7 mouse cellular contexts compared by ENCODE assay signal in genomic region chr14:93350906-93351305, GRCm38 (mm10).
DNase-seq lines count a peak whose midpoint lies in the region; ATAC-seq and TF ChIP-seq lines count a peak whose summit lies in the region.

No protein-coding gene starts in this region.

- no peak for TF ChIP-seq CTCF in midbrain, postnatal 0 days (IDR thresholded peaks at IDR 0.05)

- WGBS in midbrain, postnatal 0 days, result 30% methylated on average over 6 of the region's 6 CpGs

- peak; percentile 47; the same call in 1 of the 2 replicates for ATAC-seq in midbrain, postnatal 0 days (ENCODE audit: low FRiP score)
- ATAC-seq in erythroblast, adult 5-6 weeks (replicated peaks; ENCODE audit: low FRiP score, poor library complexity, severe bottlenecking), result no peak

- no peaks in the 10 kb centered on the region for H3K36me3 ChIP-seq in midbrain, postnatal 0 days (ENCODE audit: insufficient read depth, low read length)

- no peaks in the 10 kb centered on the region for H3K4me1 ChIP-seq in midbrain, postnatal 0 days (ENCODE audit: insufficient read depth, low read length)

- no peak overlapping the region for H3K27ac ChIP-seq in midbrain, postnatal 0 days (ENCODE audit: low read depth, low read length)

- H3K9me3 ChIP-seq in midbrain, postnatal 0 days (ENCODE audit: low read length), result no peaks in the 10 kb centered on the region

- H3K4me2 ChIP-seq in midbrain, postnatal 0 days (ENCODE audit: low read depth, low read length, poor library complexity, severe bottlenecking), result no peak overlapping the region

- H3K4me3 ChIP-seq in midbrain, postnatal 0 days (ENCODE audit: low read depth, low read length), result no peak overlapping the region

- peak; percentile 72 for DNase-seq in Muller cell, postnatal 12 days (ENCODE audit: inconsistent ontology term)
- DNase-seq in brain, embryonic 18.5 days (ENCODE audit: low read depth, low spot score), result peak; percentile 28
- DNase-seq in gastrocnemius, adult 18-20 months (ENCODE audit: low spot score), result peak; percentile 68
- DNase-seq in layer of hippocampus, adult 9-11 months, result peak; percentile 74
- peak; percentile 89 for DNase-seq in midbrain, postnatal 0 days (ENCODE audit: low spot score)
- no peak for DNase-seq in c-Kit-positive CD71-positive TER-119-positive erythroid progenitor cells, embryonic 14.5 days (ENCODE audit: low spot score)

- H3K9ac ChIP-seq in midbrain, postnatal 0 days (replicated peaks; ENCODE audit: low read length, poor library complexity, severe bottlenecking), result no peak overlapping the region

- no peaks in the 10 kb centered on the region for H3K27me3 ChIP-seq in midbrain, postnatal 0 days (ENCODE audit: insufficient read depth, low read length)
